Mouse (Mus musculus) spleen, adult 2 months (tissue): ENCODE measurements at regions not wholly inside any gene's neighbourhood (a gene's known extent, or its start where the extent isn't known, plus 50 kb on each side); places are given as distances from the start of the nearest gene placed in this dataset.

Experiments
- DNase-seq, 2 experiments: peaks; one replicate each; pipeline versions ENCODE4 v3.0.0 to v3.0.0-alpha.2; 2012 to 2021; ENCODE audit warnings: low spot score in 2 of 2, low read depth in 1 of 2
- H3K27ac ChIP-seq: fragments of 200-500 bp; 2 replicates; pipeline ENCODE4 v1.5.1; 2012; ENCODE audit warnings: low read length, inconsistent platforms; ENCODE audit not compliant: insufficient read depth
- H3K27me3 ChIP-seq: fragments of 200-500 bp; 2 replicates; pipeline ENCODE4 v1.6.1; 2012; ENCODE audit warnings: mild to moderate bottlenecking, moderate library complexity, low read length, inconsistent platforms; ENCODE audit not compliant: control insufficient read depth, insufficient read depth
- H3K36me3 ChIP-seq: fragments of 200-500 bp; 2 replicates; pipeline ENCODE4 v1.6.1; 2012; ENCODE audit warnings: mild to moderate bottlenecking, low read length, inconsistent platforms; ENCODE audit not compliant: control insufficient read depth, insufficient read depth
- H3K4me1 ChIP-seq: fragments of 200-500 bp; 2 replicates; pipeline ENCODE4 v1.6.1; 2011; ENCODE audit warnings: inconsistent platforms; ENCODE audit not compliant: control insufficient read depth, insufficient read depth, insufficient read length
- H3K4me3 ChIP-seq: fragments of 200-500 bp; 2 replicates; pipeline ENCODE4 v1.5.1; 2011; ENCODE audit warnings: mild to moderate bottlenecking, inconsistent platforms; ENCODE audit not compliant: insufficient read depth, insufficient read length; ENCODE audit errors: extremely low read depth
- CTCF ChIP-seq: fragments of 200-500 bp; IDR thresholded peaks from 2 replicates; pipeline ENCODE4 v1.5.1; 2011; ENCODE audit warnings: mild to moderate bottlenecking, inconsistent platforms; ENCODE audit not compliant: insufficient read depth, insufficient read length, insufficient replicate concordance; ENCODE audit errors: extremely low read depth
- POLR2A ChIP-seq: fragments of 200-500 bp; IDR thresholded peaks from 2 replicates; pipeline ENCODE4 v1.6.1; 2011; ENCODE audit warnings: low read depth, low read length, inconsistent platforms
- WGBS: fragments of 180-500 bp; shearing (Covaris S2); methylation state at CpG from one replicate; pipeline ENCODE4 v1.1.7; 2018; 5-methylcytosine and 5-hydroxymethylcytosine counted together

GRCm38 (mm10) chr8:116271238-116271637, 233.5 kb upstream of the Dynlrb2 start:
- DNase-seq, result no peak
- H3K27ac ChIP-seq, result no peak overlapping the region
- no peaks in the 10 kb centered on the region for H3K36me3 ChIP-seq
- no peaks in the 10 kb centered on the region for H3K4me1 ChIP-seq
- no peak for TF ChIP-seq CTCF
- TF ChIP-seq POLR2A, result no peak
- WGBS, result 96% methylated on average over 6 of the region's 6 CpGs
- no peaks in the 10 kb centered on the region for H3K27me3 ChIP-seq
- no peak overlapping the region for H3K4me3 ChIP-seq

GRCm38 (mm10) chr8:116269393-116269792, 235.4 kb upstream of the Dynlrb2 start:
- H3K27me3 ChIP-seq, result no peaks in the 10 kb centered on the region
- no peak overlapping the region for H3K27ac ChIP-seq
- no peaks in the 10 kb centered on the region for H3K36me3 ChIP-seq
- no peak for TF ChIP-seq CTCF
- no peak for TF ChIP-seq POLR2A
- H3K4me3 ChIP-seq, result no peak overlapping the region
- DNase-seq, result no peak
- H3K4me1 ChIP-seq, result no peaks in the 10 kb centered on the region

DNA sequence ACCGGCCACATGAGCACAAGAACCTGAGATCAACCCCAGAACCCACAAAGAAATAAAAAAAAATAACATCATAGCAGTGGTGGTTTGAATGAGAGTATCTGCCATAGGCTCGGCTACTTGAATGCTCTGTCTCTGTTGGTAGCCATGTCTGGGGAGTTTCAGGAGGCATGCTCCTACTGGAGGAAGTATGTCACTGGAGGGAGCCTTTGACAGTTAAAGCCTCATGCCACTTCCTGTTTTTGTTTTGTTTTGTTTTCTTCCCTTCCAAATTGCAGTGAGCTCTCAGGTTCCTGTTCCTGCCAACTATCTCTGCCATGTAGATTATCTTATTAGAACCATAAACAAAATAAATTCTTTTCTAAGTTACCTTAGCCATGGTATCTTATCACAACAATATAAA, 236.1 kb upstream of the Dynlrb2 start:
- Histone ChIP-seq H3K27ac (no peak overlapping the region), H3K4me1 (no peaks in the 10 kb centered on the region), H3K4me3 (no peak overlapping the region), H3K36me3 (no peaks in the 10 kb centered on the region), H3K27me3 (no peaks in the 10 kb centered on the region)
- TF ChIP-seq CTCF, result no peak
- TF ChIP-seq POLR2A, result no peak
- no peak for DNase-seq
- 78% methylated on average over 2 of the region's 2 CpGs for WGBS

GRCm38 (mm10) chr8:116268161-116268560, 236.6 kb upstream of the Dynlrb2 start:
- H3K27ac ChIP-seq, result no peak overlapping the region
- TF ChIP-seq POLR2A, result no peak
- TF ChIP-seq CTCF, result no peak

GRCm38 (mm10) chr8:116267021-116267420, 237.8 kb upstream of the Dynlrb2 start:
- Histone ChIP-seq H3K4me3 (no peak overlapping the region), H3K4me1 (no peaks in the 10 kb centered on the region), H3K27ac (no peak overlapping the region), H3K27me3 (no peaks in the 10 kb centered on the region), H3K36me3 (no peaks in the 10 kb centered on the region)
- DNase-seq, result no peak
- no peak for TF ChIP-seq POLR2A
- TF ChIP-seq CTCF, result no peak
- 88% methylated on average over 4 of the region's 4 CpGs for WGBS

More at GRCm38 (mm10) chr8:116268161-116268560, 236.6 kb upstream of the Dynlrb2 start:
- 91% methylated on average over 9 of the region's 9 CpGs for WGBS
- Histone ChIP-seq H3K27me3 (no peaks in the 10 kb centered on the region), H3K4me3 (no peak overlapping the region), H3K36me3 (no peaks in the 10 kb centered on the region), H3K4me1 (no peaks in the 10 kb centered on the region)
- DNase-seq, result no peak

DNA sequence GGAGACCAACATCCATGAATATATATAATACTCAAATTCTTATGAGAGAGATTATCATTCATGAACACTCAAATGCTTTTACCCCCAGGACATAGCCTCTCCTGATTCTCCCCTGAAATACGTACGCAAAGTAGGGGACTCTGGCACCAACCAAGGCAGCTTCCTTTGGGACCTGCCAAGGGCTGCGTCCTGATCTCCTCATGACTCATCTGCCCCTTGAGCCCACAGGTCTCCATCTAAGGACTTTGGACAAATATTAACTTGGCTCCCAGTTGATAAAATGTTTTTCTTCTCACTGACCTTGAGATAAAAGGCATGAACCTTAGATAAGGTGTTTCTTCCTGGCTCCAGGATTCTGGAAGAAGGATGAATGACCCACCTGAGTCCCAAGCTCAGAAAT, 239.2 kb upstream of the Dynlrb2 start:
- H3K27ac ChIP-seq, result no peak overlapping the region
- no peak for DNase-seq
- H3K4me1 ChIP-seq, result no peaks in the 10 kb centered on the region
- TF ChIP-seq POLR2A (no peak), CTCF (no peak)
- 88% methylated on average over 3 of the region's 3 CpGs for WGBS
- no peaks in the 10 kb centered on the region for H3K36me3 ChIP-seq
- no peak overlapping the region for H3K4me3 ChIP-seq
- no peaks in the 10 kb centered on the region for H3K27me3 ChIP-seq

- Histone ChIP-seq H3K4me1 (no peaks in the 10 kb centered on the region), H3K36me3 (no peaks in the 10 kb centered on the region), H3K27me3 (no peaks in the 10 kb centered on the region), H3K27ac (no peak overlapping the region), H3K4me3 (no peak overlapping the region)
- no peak for DNase-seq
- WGBS, result 89% methylated on average over 3 of the region's 3 CpGs
- TF ChIP-seq CTCF (no peak), POLR2A (no peak)
Measured at GRCm38 (mm10) chr8:116264078-116264477, 240.7 kb upstream of the Dynlrb2 start.

GRCm38 (mm10) chr8:116261286-116261685, 243.5 kb upstream of the Dynlrb2 start:
- Histone ChIP-seq H3K27ac (no peak overlapping the region), H3K4me1 (no peaks in the 10 kb centered on the region), H3K4me3 (no peak overlapping the region), H3K36me3 (no peaks in the 10 kb centered on the region), H3K27me3 (no peaks in the 10 kb centered on the region)
- TF ChIP-seq POLR2A (no peak), CTCF (no peak)
- no peak for DNase-seq
- 81% methylated on average over 2 of the region's 2 CpGs for WGBS
